Mouse (Mus musculus) right cerebral cortex, postnatal 25 days (tissue): ENCODE results near the gene Gm26992.
A peak's percentile ranks its signal among the peaks of the same experiment; 100 is the strongest.

ENCODE experiments used
- DNase-seq: peaks from one replicate; pipeline ENCODE4 v3.0.0; 2022

The Gm26992 gene

GRCm38 (mm10) chrX:103490853-103491252 lies 69.0 kb downstream of the Gm26992 start:
- DNase-seq = no peak

- DNase-seq = no peak
Observed at GRCm38 (mm10) chrX:103492398-103493256, 70.8 kb downstream of the Gm26992 start.

GRCm38 (mm10) chrX:103493351-103494173 lies 71.8 kb downstream of the Gm26992 start:
- peak; percentile 52 for DNase-seq

- DNase-seq = no peak
Observed at GRCm38 (mm10) chrX:103499374-103499773, 77.6 kb downstream of the Gm26992 start.

GRCm38 (mm10) chrX:103500137-103500536 lies 78.3 kb downstream of the Gm26992 start:
- DNase-seq = no peak

GRCm38 (mm10) chrX:103508218-103508617 lies 86.4 kb downstream of the Gm26992 start:
- DNase-seq = no peak

GRCm38 (mm10) chrX:103509168-103510019 lies 87.6 kb downstream of the Gm26992 start:
- no peak for DNase-seq

GRCm38 (mm10) chrX:103514782-103515181 lies 93.0 kb downstream of the Gm26992 start:
- no peak for DNase-seq

GRCm38 (mm10) chrX:103515346-103515745 lies 93.5 kb downstream of the Gm26992 start:
- no peak for DNase-seq

GRCm38 (mm10) chrX:103518798-103519197 lies 97.0 kb downstream of the Gm26992 start:
- DNase-seq = no peak

- DNase-seq = no peak
Observed at GRCm38 (mm10) chrX:103519547-103519946, 97.7 kb downstream of the Gm26992 start.

GRCm38 (mm10) chrX:103521221-103521716 lies 99.5 kb downstream of the Gm26992 start:
- DNase-seq = no peak

GRCm38 (mm10) chrX:103529185-103529584 lies 107.4 kb downstream of the Gm26992 start:
- peak; percentile 57 for DNase-seq
